Mouse (Mus musculus) lung, postnatal 0 days (tissue): ENCODE results near the gene Junb. TPM values are rescaled to one million over a fixed set of nuclear protein-coding genes. Genes with fewer than 3 reads are reported as not detected.

Experiments used
- ATAC-seq: fragments of 200-750 bp; cut with Nextera tagmentation; 2 replicates; pipeline ENCODE4 v1.8.0; 2017; ENCODE audit warnings: moderate library complexity
- DNase-seq: peaks from one replicate; pipeline ENCODE4 v3.0.0-alpha.2; 2016; ENCODE audit warnings: low spot score
- H3K27ac ChIP-seq: fragments of 300-500 bp; sonication (generic); 2 replicates; pipeline ENCODE4 v1.5.1; 2014; ENCODE audit warnings: antibody characterized with exemption, mild to moderate bottlenecking, low read length, mixed read lengths
- H3K27me3 ChIP-seq: fragments of 300-500 bp; sonication (generic); replicated peaks from 2 replicates; pipeline ENCODE4 v1.6.1; 2014; ENCODE audit warnings: low read length, mixed read lengths; ENCODE audit not compliant: insufficient read depth
- H3K36me3 ChIP-seq: fragments of 300-500 bp; sonication (generic); 2 replicates; pipeline ENCODE4 v1.6.1; 2014; ENCODE audit warnings: low read length, mixed read lengths; ENCODE audit not compliant: insufficient read depth
- H3K4me1 ChIP-seq: fragments of 300-500 bp; sonication (generic); 2 replicates; pipeline ENCODE4 v1.6.1; 2014; ENCODE audit warnings: antibody characterized with exemption, low read depth, low read length, mixed read lengths; ENCODE audit not compliant: insufficient read depth
- H3K4me2 ChIP-seq: fragments of 300-500 bp; sonication (generic); replicated peaks from 2 replicates; pipeline ENCODE4 v1.6.1; 2014; ENCODE audit warnings: low read depth, mild to moderate bottlenecking, low read length, moderate library complexity, mixed read lengths
- H3K4me3 ChIP-seq: fragments of 300-500 bp; sonication (generic); 2 replicates; pipeline ENCODE4 v1.5.1; 2014; ENCODE audit warnings: low read depth, low read length
- H3K9ac ChIP-seq: fragments of 300-500 bp; sonication (generic); replicated peaks from 2 replicates; pipeline ENCODE4 v1.6.1; 2014; ENCODE audit warnings: low read depth, mild to moderate bottlenecking
- H3K9me3 ChIP-seq: fragments of 300-500 bp; sonication (generic); 2 replicates; pipeline ENCODE4 v1.6.1; 2016; ENCODE audit warnings: low read length, mixed read lengths
- CTCF ChIP-seq: IDR thresholded peaks from 2 replicates; pipeline ENCODE4 v1.5.1; 2016; ENCODE audit warnings: antibody characterized with exemption, mild to moderate bottlenecking
- EP300 ChIP-seq: IDR thresholded peaks from 2 replicates; pipeline ENCODE4 v1.6.1; 2016; ENCODE audit warnings: antibody characterized with exemption, mild to moderate bottlenecking, control low read depth
- WGBS: fragments of 180-500 bp; shearing (Covaris S2); extraction: QIAGEN DNeasy Blood & Tissue Kit; methylation state at CpG from one replicate; pipeline ENCODE4 v1.1.7; 2014; 5-methylcytosine and 5-hydroxymethylcytosine counted together
- polyA plus RNA-seq: library from polyadenylated mRNA; unstranded; fragments of >200 nt; fragmentation: Nextera tagmentation; extraction: Ambion mirVana; gene quantifications from 2 replicates; pipeline ENCODE4 v1.2.1, GENCODE M21; 2015

Gene Junb
- polyA plus RNA-seq, 1 experiment from 2014 or later = 69.0 TPM

- Histone ChIP-seq H3K27me3 (no peaks in the 10 kb centered on the region), H3K36me3 (peaks cover 3% of the 10 kb centered on the region; the same call in 1 of the 2 replicates), H3K9ac (peak overlapping the region; percentile 54), H3K4me3 (peak overlapping the region; percentile 51), H3K4me2 (peak overlapping the region; percentile 87), H3K9me3 (no peaks in the 10 kb centered on the region), H3K27ac (peak overlapping the region; percentile 65; the same call in 1 of the 2 replicates), H3K4me1 (peaks cover 20% of the 10 kb centered on the region; the same call in 1 of the 2 replicates)
- WGBS = 5% methylated on average over 21 of the region's 21 CpGs
- DNase-seq (no peak), ATAC-seq (no peak)
- no peak for TF ChIP-seq EP300
Measured at GRCm38 (mm10) chr8:84970135-84970790, 8.3 kb downstream of the Junb start.

- Histone ChIP-seq H3K4me1 (peaks cover 24% of the 10 kb centered on the region; the same call in 1 of the 2 replicates), H3K4me2 (peak within 1 kb of the TSS; percentile 87), H3K9me3 (no peaks in the 10 kb centered on the region), H3K36me3 (peaks cover 3% of the 10 kb centered on the region; the same call in 1 of the 2 replicates), H3K9ac (peak within 1 kb of the TSS; percentile 54), H3K27me3 (no peaks in the 10 kb centered on the region), H3K4me3 (peak within 1 kb of the TSS; percentile 51), H3K27ac (peak within 1 kb of the TSS; percentile 87)
- under 1% methylated on average over 49 of the region's 56 CpGs for WGBS
- ATAC-seq (peak; percentile 70), DNase-seq (peak; percentile 84)
- TF ChIP-seq EP300 (no peak), CTCF (no peak)
Measured at GRCm38 (mm10) chr8:84969241-84970134, 9.0 kb downstream of the Junb start, which contains the start of the genes Gm49661, Prdx2 and Rnaseh2a. TSS of gene Gm49661 (minus strand) at chr8:84969433. TSS of gene Prdx2 (plus strand) at chr8:84969587. TSS of gene Rnaseh2a (minus strand) at chr8:84969767.

- WGBS = 4% methylated on average over 2 of the region's 2 CpGs
- peak; percentile 56 for DNase-seq
- H3K4me3 ChIP-seq = peak overlapping the region; percentile 51
Measured at GRCm38 (mm10) chr8:84968650-84969049, 9.9 kb downstream of the Junb start.

GRCm38 (mm10) chr8:84967532-84968304 is 10.8 kb downstream of the Junb start:
- H3K4me2 ChIP-seq = no peak overlapping the region
- TF ChIP-seq CTCF (no peak), EP300 (no peak)
- no peak overlapping the region for H3K4me3 ChIP-seq
- ATAC-seq (no peak), DNase-seq (no peak)
- H3K9ac ChIP-seq = no peak overlapping the region
- peaks cover 3% of the 10 kb centered on the region; the same call in 1 of the 2 replicates for H3K36me3 ChIP-seq
- 0 out of 2 replicates have a peak overlapping the region, but pooled peaks have one; percentile 87 for H3K27ac ChIP-seq
- H3K9me3 ChIP-seq = no peaks in the 10 kb centered on the region
- H3K4me1 ChIP-seq = peaks cover 24% of the 10 kb centered on the region; the same call in 1 of the 2 replicates
- H3K27me3 ChIP-seq = no peaks in the 10 kb centered on the region
- WGBS = 86% methylated on average over 13 of the region's 13 CpGs

More at GRCm38 (mm10) chr8:84968650-84969049, 9.9 kb downstream of the Junb start:
- H3K27ac ChIP-seq = peak overlapping the region; percentile 87
- peaks cover 24% of the 10 kb centered on the region; the same call in 1 of the 2 replicates for H3K4me1 ChIP-seq
- H3K9me3 ChIP-seq = no peaks in the 10 kb centered on the region
- peak overlapping the region; percentile 87 for H3K4me2 ChIP-seq
- ATAC-seq = no peak
- peaks cover 3% of the 10 kb centered on the region; the same call in 1 of the 2 replicates for H3K36me3 ChIP-seq
- H3K27me3 ChIP-seq = no peaks in the 10 kb centered on the region
- H3K9ac ChIP-seq = peak overlapping the region; percentile 54; the same call in 1 of the 2 replicates
- TF ChIP-seq EP300 = no peak
- no peak for TF ChIP-seq CTCF

- Histone ChIP-seq H3K4me1 (peaks cover 24% of the 10 kb centered on the region; the same call in 1 of the 2 replicates), H3K4me3 (no peak overlapping the region), H3K4me2 (0 out of 2 replicates have a peak overlapping the region, but pooled peaks have one; percentile 17), H3K27me3 (no peaks in the 10 kb centered on the region), H3K9ac (no peak overlapping the region), H3K9me3 (no peaks in the 10 kb centered on the region), H3K27ac (peak overlapping the region; percentile 57; the same call in 1 of the 2 replicates), H3K36me3 (0 out of 2 replicates have a peak, but pooled peaks cover under 1% of the 10 kb centered on the region)
- ATAC-seq = peak; percentile 34
- peak; percentile 38 for DNase-seq
- TF ChIP-seq CTCF = no peak
- peak; percentile 53 for TF ChIP-seq EP300
- WGBS = 27% methylated on average over 3 of the region's 3 CpGs
Measured at GRCm38 (mm10) chr8:84966603-84967002, 11.9 kb downstream of the Junb start.
